Mouse (Mus musculus) cerebellum, adult 2 months (tissue): ENCODE results near the gene Uba2.

Experiments used
- CTCF ChIP-seq: fragments of 200-500 bp; IDR thresholded peaks from 2 replicates; pipeline ENCODE4 v1.5.1; 2011; ENCODE audit warnings: low read depth, mild to moderate bottlenecking, control low read depth, low read length, moderate library complexity, borderline replicate concordance; ENCODE audit not compliant: insufficient read depth
- POLR2A ChIP-seq: fragments of 200-500 bp; IDR thresholded peaks from 2 replicates; pipeline ENCODE4 v1.6.1; 2011; ENCODE audit warnings: low read length, control low read depth, borderline replicate concordance; ENCODE audit not compliant: insufficient read depth

- no peak for TF ChIP-seq CTCF
- TF ChIP-seq POLR2A, result no peak
Measured at GRCm38 (mm10) chr7:34094911-34095481, 74.4 kb downstream of the Uba2 start, which contains the start of gene Scgb1b30.
